Mouse (Mus musculus): ENCODE measurements around the gene Tex22. TPM values are rescaled to one million over a fixed set of nuclear protein-coding genes. Genes with fewer than 3 reads are reported as not detected.

The Tex22 gene
- polyA plus RNA-seq, 1 experiment from 2014 or later = not detected

DNA sequence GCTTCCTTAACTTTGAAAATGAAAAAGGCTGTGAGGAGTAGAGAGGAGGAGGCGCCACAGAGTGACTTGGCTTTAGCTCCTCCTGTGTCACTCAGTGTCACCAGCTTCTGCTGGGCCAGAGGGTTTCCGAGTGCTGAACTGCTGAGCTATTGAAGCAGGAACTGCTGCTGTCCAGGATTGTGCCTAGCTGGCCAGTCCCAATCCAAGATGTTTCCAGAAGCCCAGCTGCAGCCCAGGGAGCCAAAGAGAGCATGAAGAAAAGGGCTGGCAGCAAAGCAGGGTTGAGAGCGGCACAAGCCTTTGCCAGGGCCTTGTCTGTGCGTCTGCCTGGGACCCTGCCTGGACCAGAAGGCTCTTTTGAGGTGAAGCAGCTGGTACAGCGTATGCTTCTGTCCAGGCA lies 26.2 kb upstream of the Tex22 start:
- ATAC-seq (ENCODE audit: low read depth) = no peak
- Histone ChIP-seq H3K9ac (ENCODE audit: low read depth, low read length) (no peak overlapping the region), H3K4me3 (ENCODE audit: low read depth, low read length) (no peak overlapping the region), H3K4me2 (ENCODE audit: low read depth, low read length) (no peak overlapping the region), H3K4me1 (ENCODE audit: control insufficient read depth, low read depth, low read length) (peaks cover 14% of the 10 kb centered on the region), H3K36me3 (ENCODE audit: control insufficient read depth, insufficient read depth) (peaks cover 13% of the 10 kb centered on the region), H3K27me3 (ENCODE audit: control insufficient read depth, insufficient read depth, low read depth, low read length) (no peaks in the 10 kb centered on the region), H3K27ac (ENCODE audit: low read length) (no peak overlapping the region), H3K9me3 (replicated peaks; ENCODE audit: control insufficient read depth, low read length) (no peaks in the 10 kb centered on the region)
- 84% methylated on average over 5 of the region's 5 CpGs for WGBS (ENCODE audit: insufficient replicate concordance)

DNA sequence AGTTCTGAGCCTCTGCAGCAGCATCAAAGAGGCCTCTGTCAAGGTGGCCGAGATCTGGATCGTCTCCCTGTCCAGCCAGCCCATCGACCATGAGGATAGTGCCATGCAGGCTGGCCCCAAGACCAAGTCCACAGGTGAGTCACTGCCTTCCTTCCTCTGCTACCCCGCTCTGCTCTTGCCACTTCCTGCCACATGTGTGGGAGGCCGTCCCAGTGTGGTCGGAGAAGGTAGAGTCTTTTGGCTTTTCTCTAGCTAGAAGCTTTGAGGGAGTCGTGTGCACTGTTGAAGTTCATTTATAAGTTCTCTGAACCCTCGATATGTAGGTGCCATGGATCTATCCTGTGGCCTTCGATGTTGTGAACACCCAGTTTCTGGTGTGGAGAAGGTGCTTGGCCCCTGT lies 24.5 kb upstream of the Tex22 start:
- 55% methylated on average over 9 of the region's 9 CpGs for WGBS (ENCODE audit: insufficient replicate concordance)
- no peaks in the 10 kb centered on the region for H3K27me3 ChIP-seq (ENCODE audit: control insufficient read depth, insufficient read depth, low read depth, low read length)
- no peak overlapping the region for H3K27ac ChIP-seq (ENCODE audit: low read length)
- ATAC-seq (ENCODE audit: low read depth) = no peak
- no peaks in the 10 kb centered on the region for H3K9me3 ChIP-seq (replicated peaks; ENCODE audit: control insufficient read depth, low read length)
- no peak overlapping the region for H3K4me3 ChIP-seq (ENCODE audit: low read depth, low read length)
- no peak overlapping the region for H3K9ac ChIP-seq (ENCODE audit: low read depth, low read length)
- H3K36me3 ChIP-seq (ENCODE audit: control insufficient read depth, insufficient read depth) = peaks cover 15% of the 10 kb centered on the region
- H3K4me1 ChIP-seq (ENCODE audit: control insufficient read depth, low read depth, low read length) = peaks cover 2% of the 10 kb centered on the region; the same call in 1 of the 2 replicates
- H3K4me2 ChIP-seq (ENCODE audit: low read depth, low read length) = no peak overlapping the region

DNA sequence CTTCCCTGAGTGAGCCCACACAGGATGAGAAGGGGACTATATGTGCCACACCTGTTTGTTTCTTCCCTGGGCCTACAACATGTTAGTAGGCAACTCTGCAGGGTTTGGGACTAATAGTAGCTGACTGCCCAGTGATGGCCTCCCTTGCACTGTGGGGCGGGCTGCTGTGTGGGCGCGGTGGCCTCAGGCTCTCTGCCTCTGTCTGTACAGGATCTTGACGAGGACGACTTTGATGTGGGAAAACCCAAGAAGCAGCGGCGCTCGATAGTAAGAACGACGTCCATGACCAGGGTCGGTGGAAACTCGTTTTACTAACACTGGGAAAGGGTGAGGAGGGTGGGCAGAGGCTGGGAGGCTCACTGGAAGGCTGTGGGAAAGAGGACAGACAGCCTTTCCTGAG lies 23.6 kb upstream of the Tex22 start:
- 82% methylated on average over 12 of the region's 12 CpGs for WGBS (ENCODE audit: insufficient replicate concordance)
- Histone ChIP-seq H3K36me3 (ENCODE audit: control insufficient read depth, insufficient read depth) (peaks cover 15% of the 10 kb centered on the region), H3K4me3 (ENCODE audit: low read depth, low read length) (no peak overlapping the region), H3K27ac (ENCODE audit: low read length) (no peak overlapping the region), H3K4me2 (ENCODE audit: low read depth, low read length) (no peak overlapping the region), H3K9ac (ENCODE audit: low read depth, low read length) (no peak overlapping the region), H3K9me3 (replicated peaks; ENCODE audit: control insufficient read depth, low read length) (no peaks in the 10 kb centered on the region), H3K4me1 (ENCODE audit: control insufficient read depth, low read depth, low read length) (no peaks in the 10 kb centered on the region), H3K27me3 (ENCODE audit: control insufficient read depth, insufficient read depth, low read depth, low read length) (no peaks in the 10 kb centered on the region)
- ATAC-seq (ENCODE audit: low read depth) = no peak

DNA sequence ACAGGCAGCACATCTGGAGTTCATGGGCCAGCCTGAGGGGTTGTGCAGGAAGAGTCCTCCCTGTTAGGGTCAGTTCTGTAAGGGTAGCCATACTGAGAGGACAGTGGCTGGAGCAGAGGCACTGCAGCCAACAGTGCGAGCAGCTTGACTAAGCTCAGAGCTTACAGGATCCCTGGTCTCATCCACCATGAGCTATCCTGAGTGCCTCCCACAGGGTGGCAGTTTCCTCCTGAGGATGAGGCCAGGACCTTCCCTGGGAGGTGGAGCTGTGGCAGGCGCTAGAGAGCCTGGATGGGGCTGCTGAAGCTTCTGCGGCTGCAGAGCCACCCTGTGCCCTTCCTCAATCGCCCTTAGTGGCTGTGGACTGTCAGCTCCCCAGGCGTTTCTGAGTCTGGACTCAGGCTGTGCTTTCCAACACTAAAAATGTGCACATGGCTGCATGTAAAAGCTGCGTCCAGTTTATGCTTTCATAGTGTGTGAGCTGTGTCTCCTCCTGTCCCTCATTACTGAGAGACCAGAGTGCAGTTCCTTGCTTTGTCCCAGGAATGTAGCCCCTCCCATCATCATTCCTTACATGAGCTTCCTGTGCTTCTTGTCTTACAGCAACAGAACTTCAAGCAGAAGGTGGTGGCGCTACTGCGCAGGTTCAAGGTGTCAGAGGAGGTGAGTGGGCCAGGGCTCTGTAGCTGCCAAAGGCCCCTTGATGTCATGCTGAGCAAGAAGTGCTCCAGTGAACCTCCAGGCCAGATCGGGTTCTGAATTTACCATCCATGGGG lies 22.5 kb upstream of the Tex22 start:
- ATAC-seq (ENCODE audit: low read depth) = no peak; the same call in 1 of the 2 replicates
- H3K4me1 ChIP-seq (ENCODE audit: control insufficient read depth, low read depth, low read length) = no peaks in the 10 kb centered on the region
- H3K4me3 ChIP-seq (ENCODE audit: low read depth, low read length) = no peak overlapping the region
- no peak overlapping the region for H3K9ac ChIP-seq (ENCODE audit: low read depth, low read length)
- no peak overlapping the region for H3K27ac ChIP-seq (ENCODE audit: low read length)
- H3K9me3 ChIP-seq (replicated peaks; ENCODE audit: control insufficient read depth, low read length) = no peaks in the 10 kb centered on the region
- no peak overlapping the region for H3K4me2 ChIP-seq (ENCODE audit: low read depth, low read length)
- 74% methylated on average over 9 of the region's 9 CpGs for WGBS (ENCODE audit: insufficient replicate concordance)
- peaks cover 15% of the 10 kb centered on the region for H3K36me3 ChIP-seq (ENCODE audit: control insufficient read depth, insufficient read depth)
- H3K27me3 ChIP-seq (ENCODE audit: control insufficient read depth, insufficient read depth, low read depth, low read length) = no peaks in the 10 kb centered on the region

DNA sequence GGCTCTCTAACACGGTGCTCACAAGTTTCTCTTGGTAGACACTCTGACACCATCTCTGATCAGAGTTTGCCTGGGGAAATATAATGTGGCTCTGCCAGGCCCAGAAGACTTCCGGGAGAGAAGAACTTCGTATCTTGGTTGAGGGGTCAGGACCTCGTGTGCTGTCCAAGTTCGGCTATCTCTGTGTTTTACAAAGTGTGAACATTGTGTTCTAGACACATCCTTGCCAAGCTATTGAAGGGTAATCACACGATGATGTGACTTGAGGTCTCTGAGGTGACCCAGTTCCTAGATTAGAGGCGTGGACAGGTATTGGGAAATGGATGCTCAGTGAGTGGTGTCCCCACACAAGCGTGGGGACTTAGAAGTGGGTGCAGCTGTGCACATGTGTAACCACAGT lies 18.2 kb upstream of the Tex22 start:
- WGBS (ENCODE audit: insufficient replicate concordance) = 76% methylated on average over 8 of the region's 8 CpGs
- H3K27me3 ChIP-seq (ENCODE audit: control insufficient read depth, insufficient read depth, low read depth, low read length) = no peaks in the 10 kb centered on the region
- ATAC-seq (ENCODE audit: low read depth) = no peak
- H3K4me3 ChIP-seq (ENCODE audit: low read depth, low read length) = no peak overlapping the region
- H3K4me2 ChIP-seq (ENCODE audit: low read depth, low read length) = no peak overlapping the region
- H3K9ac ChIP-seq (ENCODE audit: low read depth, low read length) = no peak overlapping the region
- H3K36me3 ChIP-seq (ENCODE audit: control insufficient read depth, insufficient read depth) = peaks cover 14% of the 10 kb centered on the region
- no peaks in the 10 kb centered on the region for H3K9me3 ChIP-seq (replicated peaks; ENCODE audit: control insufficient read depth, low read length)
- H3K27ac ChIP-seq (ENCODE audit: low read length) = no peak overlapping the region
- peaks cover 15% of the 10 kb centered on the region for H3K4me1 ChIP-seq (ENCODE audit: control insufficient read depth, low read depth, low read length)

DNA sequence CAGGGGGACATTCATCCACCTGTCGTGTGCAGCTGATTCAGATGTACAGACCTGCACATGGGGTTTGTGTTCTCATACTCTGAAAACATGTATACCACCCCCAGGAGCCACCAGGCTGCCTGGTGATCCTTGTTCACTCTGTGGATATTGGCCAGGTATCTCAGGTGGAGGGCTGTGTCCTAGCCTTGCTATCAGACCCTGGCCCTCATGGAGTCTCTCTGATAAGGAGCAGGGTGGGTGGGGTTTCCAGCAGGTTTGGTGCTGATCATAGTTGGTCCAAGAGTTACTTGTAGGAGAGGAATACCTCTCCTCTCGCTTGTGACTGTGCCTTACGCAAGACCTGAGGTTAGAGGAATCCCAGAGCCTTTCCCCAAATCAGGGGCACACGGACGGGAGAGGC lies 14.1 kb upstream of the Tex22 start:
- Histone ChIP-seq H3K9me3 (replicated peaks; ENCODE audit: control insufficient read depth, low read length) (no peaks in the 10 kb centered on the region), H3K27me3 (ENCODE audit: control insufficient read depth, insufficient read depth, low read depth, low read length) (no peaks in the 10 kb centered on the region), H3K36me3 (ENCODE audit: control insufficient read depth, insufficient read depth) (peaks cover 18% of the 10 kb centered on the region), H3K4me3 (ENCODE audit: low read depth, low read length) (no peak overlapping the region), H3K27ac (ENCODE audit: low read length) (no peak overlapping the region; the same call in 1 of the 2 replicates), H3K4me1 (ENCODE audit: control insufficient read depth, low read depth, low read length) (peaks cover 15% of the 10 kb centered on the region), H3K4me2 (ENCODE audit: low read depth, low read length) (peak overlapping the region; percentile 24; the same call in 1 of the 2 replicates), H3K9ac (ENCODE audit: low read depth, low read length) (no peak overlapping the region)
- ATAC-seq (ENCODE audit: low read depth) = peak; percentile 88
- WGBS (ENCODE audit: insufficient replicate concordance) = 57% methylated on average over 5 of the region's 5 CpGs

DNA sequence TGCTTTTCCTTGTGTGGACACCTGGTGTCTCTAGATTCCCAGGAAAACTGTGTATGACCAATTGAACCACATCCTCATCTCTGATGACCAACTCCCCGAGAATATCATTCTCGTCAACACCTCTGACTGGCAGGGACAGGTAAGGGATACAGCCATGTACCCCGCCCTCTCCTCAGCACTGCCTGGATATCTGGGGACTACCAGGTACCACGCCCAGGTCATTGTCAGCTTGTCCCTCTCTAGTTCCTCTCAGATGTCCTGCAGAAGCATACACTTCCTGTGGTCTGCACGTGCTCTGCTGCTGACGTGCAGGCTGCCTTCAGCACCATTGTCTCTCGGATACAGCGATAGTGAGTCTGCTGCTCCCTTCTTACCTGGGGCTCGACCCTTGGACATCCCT lies 12.7 kb upstream of the Tex22 start:
- ATAC-seq (ENCODE audit: low read depth) = no peak
- no peaks in the 10 kb centered on the region for H3K9me3 ChIP-seq (replicated peaks; ENCODE audit: control insufficient read depth, low read length)
- H3K27me3 ChIP-seq (ENCODE audit: control insufficient read depth, insufficient read depth, low read depth, low read length) = no peaks in the 10 kb centered on the region
- peaks cover 15% of the 10 kb centered on the region for H3K4me1 ChIP-seq (ENCODE audit: control insufficient read depth, low read depth, low read length)
- no peak overlapping the region for H3K27ac ChIP-seq (ENCODE audit: low read length)
- 73% methylated on average over 9 of the region's 9 CpGs for WGBS (ENCODE audit: insufficient replicate concordance)
- H3K9ac ChIP-seq (ENCODE audit: low read depth, low read length) = no peak overlapping the region
- peaks cover 18% of the 10 kb centered on the region for H3K36me3 ChIP-seq (ENCODE audit: control insufficient read depth, insufficient read depth)
- no peak overlapping the region for H3K4me3 ChIP-seq (ENCODE audit: low read depth, low read length)
- H3K4me2 ChIP-seq (ENCODE audit: low read depth, low read length) = no peak overlapping the region

DNA sequence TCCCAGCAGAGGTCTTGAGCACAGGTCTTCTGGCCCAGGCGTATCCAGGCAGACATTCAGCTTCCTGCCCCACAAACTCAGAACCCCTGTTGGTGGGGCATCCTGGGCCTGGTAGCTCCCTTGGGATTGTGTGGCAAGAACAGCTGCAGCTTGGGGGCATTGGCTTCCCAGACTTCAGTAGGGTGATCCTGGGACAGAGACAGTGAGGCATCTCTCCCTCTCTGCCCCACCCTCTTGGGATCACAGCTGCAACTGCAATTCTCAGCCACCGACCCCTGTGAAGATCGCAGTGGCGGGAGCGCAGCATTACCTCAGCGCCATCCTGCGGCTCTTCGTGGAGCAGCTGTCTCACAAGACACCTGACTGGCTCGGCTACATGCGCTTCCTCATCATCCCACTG lies 12.1 kb upstream of the Tex22 start:
- H3K27me3 ChIP-seq (ENCODE audit: control insufficient read depth, insufficient read depth, low read depth, low read length) = no peaks in the 10 kb centered on the region
- H3K27ac ChIP-seq (ENCODE audit: low read length) = no peak overlapping the region
- H3K9ac ChIP-seq (ENCODE audit: low read depth, low read length) = no peak overlapping the region
- 89% methylated on average over 10 of the region's 10 CpGs for WGBS (ENCODE audit: insufficient replicate concordance)
- H3K4me3 ChIP-seq (ENCODE audit: low read depth, low read length) = no peak overlapping the region
- no peak for ATAC-seq (ENCODE audit: low read depth)
- H3K4me1 ChIP-seq (ENCODE audit: control insufficient read depth, low read depth, low read length) = peaks cover 15% of the 10 kb centered on the region
- H3K4me2 ChIP-seq (ENCODE audit: low read depth, low read length) = no peak overlapping the region
- H3K36me3 ChIP-seq (ENCODE audit: control insufficient read depth, insufficient read depth) = peaks cover 18% of the 10 kb centered on the region
- H3K9me3 ChIP-seq (replicated peaks; ENCODE audit: control insufficient read depth, low read length) = no peaks in the 10 kb centered on the region

DNA sequence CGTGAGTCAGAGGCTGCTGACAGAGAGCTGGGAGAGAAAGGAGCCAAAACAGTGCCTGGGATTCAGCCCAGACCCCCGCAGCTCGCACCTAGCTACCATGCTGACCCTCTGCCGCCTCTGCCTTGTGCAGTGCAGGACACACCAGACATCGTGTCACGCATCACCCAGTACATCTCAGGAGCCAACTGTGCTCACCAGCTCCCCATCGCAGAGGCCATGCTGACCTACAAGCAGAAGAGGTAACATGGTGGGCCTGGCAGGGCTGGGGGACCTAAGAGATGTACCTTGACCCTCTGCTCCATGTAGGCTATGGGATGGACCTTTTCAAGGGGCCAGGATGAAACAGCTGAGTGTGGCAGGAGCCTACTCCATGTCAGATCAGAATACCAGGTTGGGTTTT lies 10.6 kb upstream of the Tex22 start:
- H3K4me1 ChIP-seq (ENCODE audit: control insufficient read depth, low read depth, low read length) = peaks cover 15% of the 10 kb centered on the region
- no peak overlapping the region for H3K9ac ChIP-seq (ENCODE audit: low read depth, low read length)
- no peak overlapping the region for H3K4me3 ChIP-seq (ENCODE audit: low read depth, low read length)
- H3K27me3 ChIP-seq (ENCODE audit: control insufficient read depth, insufficient read depth, low read depth, low read length) = no peaks in the 10 kb centered on the region
- H3K36me3 ChIP-seq (ENCODE audit: control insufficient read depth, insufficient read depth) = peaks cover 10% of the 10 kb centered on the region; the same call in 1 of the 2 replicates
- no peaks in the 10 kb centered on the region for H3K9me3 ChIP-seq (replicated peaks; ENCODE audit: control insufficient read depth, low read length)
- H3K27ac ChIP-seq (ENCODE audit: low read length) = no peak overlapping the region
- ATAC-seq (ENCODE audit: low read depth) = no peak
- 83% methylated on average over 7 of the region's 7 CpGs for WGBS (ENCODE audit: insufficient replicate concordance)
- no peak overlapping the region for H3K4me2 ChIP-seq (ENCODE audit: low read depth, low read length)

Measured in liver, embryonic 16.5 days (tissue).